Mouse (Mus musculus): ENCODE data around the gene Erp29. TPM values are rescaled to one million over a fixed set of nuclear protein-coding genes. Genes with fewer than 3 reads are reported as not detected.

Erp29 gene
- total RNA-seq, 2 experiments from 2014 or later, result 152 to 155 TPM

GRCm38 (mm10) chr5:121392667-121393380 lies 59.5 kb downstream of the Erp29 start:
- peak in 1 of 2 experiments; percentile 60 for DNase-seq (ENCODE audit: low spot score in 2 of 2)

GRCm38 (mm10) chr5:121389691-121390090 lies 62.6 kb downstream of the Erp29 start:
- DNase-seq (ENCODE audit: low spot score in 2 of 2), result no peak

DNA sequence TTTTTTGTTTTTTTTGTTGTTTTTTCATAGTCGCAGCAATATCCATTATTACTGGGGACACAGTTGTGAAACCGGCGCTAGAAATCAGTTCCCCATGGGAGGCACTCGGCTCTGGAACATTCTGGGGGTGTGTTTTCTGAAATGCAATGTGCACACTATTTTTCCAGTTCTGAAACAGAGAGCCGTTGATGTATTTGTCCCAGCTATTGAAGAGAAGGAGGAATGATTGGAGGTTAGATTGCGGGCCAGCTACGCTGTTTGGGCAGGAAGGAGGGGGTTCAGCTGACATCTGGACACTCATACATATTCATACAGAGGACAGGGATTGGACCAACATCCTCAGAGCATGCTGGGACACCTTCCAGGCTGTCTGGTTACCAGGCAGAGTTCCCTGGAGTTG lies 63.2 kb downstream of the Erp29 start:
- peak in 1 of 2 experiments; percentile 51 for DNase-seq (ENCODE audit: low spot score in 2 of 2)

GRCm38 (mm10) chr5:121387126-121387525 lies 65.2 kb downstream of the Erp29 start:
- no peak for DNase-seq (ENCODE audit: low spot score in 2 of 2)

DNA sequence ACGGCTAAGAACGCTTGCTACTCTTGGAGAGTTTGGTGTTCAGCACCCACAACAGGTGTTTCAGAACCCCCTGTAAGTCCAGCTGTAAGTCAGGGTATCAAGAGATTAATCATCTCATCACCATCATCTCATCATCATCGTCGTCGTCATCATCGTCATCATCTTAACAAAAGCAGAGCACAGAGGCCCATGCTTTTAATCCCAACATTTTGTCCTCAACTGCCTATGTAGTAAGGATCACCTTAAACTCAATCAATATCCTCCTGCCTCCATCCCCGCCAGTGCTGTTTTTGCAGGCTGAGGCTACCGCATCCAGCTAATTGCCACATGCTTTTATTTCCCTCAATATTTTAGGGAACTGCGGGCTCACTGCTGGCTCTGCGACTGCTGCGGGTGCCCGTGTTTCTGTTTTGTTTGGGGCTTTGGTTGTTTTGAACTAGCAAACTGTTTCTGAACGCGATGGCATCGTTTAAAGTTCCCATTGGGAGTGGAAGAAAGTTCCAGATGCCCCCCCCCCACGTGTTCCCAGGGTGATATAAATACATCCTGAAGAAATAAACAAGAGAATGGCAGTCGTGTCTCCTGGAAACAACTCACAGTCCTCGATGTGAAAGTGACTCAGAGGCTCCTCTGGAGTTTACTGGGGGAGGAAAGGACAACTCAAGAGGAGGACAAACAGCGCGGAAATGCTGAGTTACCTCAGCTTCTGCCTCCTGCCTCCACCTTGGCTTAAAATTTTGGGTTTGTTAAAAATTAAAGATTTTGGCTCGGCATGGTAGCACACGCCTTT lies 66.0 kb downstream of the Erp29 start:
- no peak for DNase-seq (ENCODE audit: low spot score in 2 of 2)

- peak; percentile 90 to 94 for DNase-seq (ENCODE audit: low spot score in 2 of 2)
These were observed 66.7 kb downstream of the Erp29 start, which contains the start of gene Trafd1 for GRCm38 (mm10) chr5:121385461-121386119. Gene Trafd1, minus strand, starts transcription at chr5:121385632.

GRCm38 (mm10) chr5:121384757-121385460 lies 67.4 kb downstream of the Erp29 start:
- peak in 1 of 2 experiments; percentile 47 for DNase-seq (ENCODE audit: low spot score in 2 of 2)

GRCm38 (mm10) chr5:121383857-121384756 lies 68.2 kb downstream of the Erp29 start:
- no peak for DNase-seq (ENCODE audit: low spot score in 2 of 2)

GRCm38 (mm10) chr5:121380692-121381091 lies 71.6 kb downstream of the Erp29 start:
- no peak for DNase-seq (ENCODE audit: low spot score in 2 of 2)

GRCm38 (mm10) chr5:121378678-121379256 lies 73.5 kb downstream of the Erp29 start:
- no peak for DNase-seq (ENCODE audit: low spot score in 2 of 2)

Other genes starting within 250 kb of the Erp29 start
- 100 to 1,000 TPM; 457 to 460 TPM for gene Rpl6, start 248.0 kb downstream of the Erp29 start, total RNA-seq (2021)
- gene Hectd4, start 232.3 kb downstream of the Erp29 start, total RNA-seq (2021), result 100 to 1,000 TPM; 180 to 193 TPM
- gene Trafd1, start 66.9 kb downstream of the Erp29 start, total RNA-seq (2021), result 10 to 100 TPM; 81.9 to 84.2 TPM
- gene Naa25, start 54.6 kb downstream of the Erp29 start, total RNA-seq (2021), result 10 to 100 TPM; 39.4 to 41.9 TPM
- 10 to 100 TPM in 1 of 2 experiments, 1 to 10 TPM in 1; 5.7 to 11.3 TPM for gene Tmem116, start 613 bp downstream of the Erp29 start, total RNA-seq (2021)
- gene Adam1b, start 50.9 kb upstream of the Erp29 start, total RNA-seq (2021), result under 1 TPM in 1 of 2 experiments, not detected in 1; 0.09 TPM
- 10 to 100 TPM; 11.1 to 11.7 TPM for gene Adam1a, start 93.0 kb upstream of the Erp29 start, total RNA-seq (2021)
- gene Gm42878, start 93.0 kb upstream of the Erp29 start, total RNA-seq (2021), result not detected
- gene Mapkapk5, start 93.4 kb upstream of the Erp29 start, total RNA-seq (2021), result 10 to 100 TPM; 74.8 to 78.6 TPM
- gene Aldh2, start 141.3 kb upstream of the Erp29 start, total RNA-seq (2021), result 10 to 100 TPM; 88.3 to 96.7 TPM
- 1 to 10 TPM; 4.7 to 4.9 TPM for gene Acad12, start 166.4 kb upstream of the Erp29 start, total RNA-seq (2021)
- gene Acad10, start 208.0 kb upstream of the Erp29 start, total RNA-seq (2021), result 1 to 10 TPM; 3.3 to 3.5 TPM
- 10 to 100 TPM; 60.3 to 65.6 TPM for gene Brap, start 208.1 kb upstream of the Erp29 start, total RNA-seq (2021)

Data from layer of hippocampus, postnatal 14 days (tissue).